Mouse (Mus musculus): Measurements from ENCODE around the gene Kctd12. TPM values are rescaled to one million over a fixed set of nuclear protein-coding genes. Genes with fewer than 3 reads are reported as not detected.

Kctd12 gene
- total RNA-seq, 1 experiment: 2.5 TPM

DNA sequence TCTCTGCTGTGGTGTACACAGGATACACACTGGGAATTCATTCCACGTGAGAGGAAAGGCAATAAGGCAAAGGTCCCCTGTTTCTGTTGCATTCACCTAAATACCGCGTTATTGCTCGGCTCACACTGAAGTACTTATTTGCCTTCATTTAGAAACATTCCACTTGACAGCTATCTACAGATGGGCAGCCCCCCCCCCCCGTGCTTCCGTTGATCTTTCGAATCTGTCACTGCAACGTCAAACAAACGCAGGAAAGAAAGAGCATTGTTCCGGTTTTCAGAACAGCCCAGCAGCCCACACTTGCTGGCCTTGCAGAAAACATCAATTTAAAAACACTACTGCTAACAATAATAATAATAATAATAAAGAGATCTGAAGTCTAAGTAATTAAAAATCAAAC lies 2.6 kb downstream of the Kctd12 start:
- TF ChIP-seq HCFC1 (IDR thresholded peaks at IDR 0.05; ENCODE audit: borderline replicate concordance, insufficient read depth, low read length) (no peak), ZC3H11A (IDR thresholded peaks at IDR 0.05; ENCODE audit: borderline replicate concordance, low read depth, low read length) (no peak), MAFK (IDR thresholded peaks at IDR 0.05; ENCODE audit: insufficient read depth, low read depth, low read length) (no peak), ZNF384 (IDR thresholded peaks at IDR 0.05; ENCODE audit: low read depth, low read length) (no peak), CHD2 (IDR thresholded peaks at IDR 0.05; ENCODE audit: low read depth, low read length) (no peak)
- Histone ChIP-seq H3K27ac (ENCODE audit: insufficient read depth, low read depth, low read length, poor library complexity, severe bottlenecking) (no peak overlapping the region), H3K4me3 (ENCODE audit: insufficient read depth in 1 of 2, low read depth in 1 of 2, low read length in 2 of 2, poor library complexity in 1 of 2, severe bottlenecking in 1 of 2) (no peak overlapping the region), H3K9ac (ENCODE audit: insufficient read depth, low read depth, low read length, poor library complexity, severe bottlenecking) (no peak overlapping the region), H3K9me3 (ENCODE audit: control insufficient read depth, insufficient read depth, low read depth, low read length) (no peaks in the 10 kb centered on the region), H3K36me3 (ENCODE audit: control insufficient read depth, insufficient read depth, low read length, poor library complexity, severe bottlenecking) (no peaks in the 10 kb centered on the region), H3K4me1 (ENCODE audit: control insufficient read depth in 2 of 2, insufficient read depth in 2 of 2, low read length in 2 of 2, poor library complexity in 1 of 2) (peaks cover 0 to 2% of the 10 kb centered on the region in 2 experiments; a peak in 2 of 4 replicates)
- no peak for DNase-seq (ENCODE audit: low read depth, low spot score)
- in situ Hi-C loops (cut with MboI; ENCODE audit: low sequenced_read_pairs in 2 of 2, unreplicated experiment in 2 of 2): no loop called here

- DNase-seq (ENCODE audit: low read depth, low spot score): no peak
- Histone ChIP-seq H3K4me3 (ENCODE audit: insufficient read depth in 1 of 2, low read depth in 1 of 2, low read length in 2 of 2, poor library complexity in 1 of 2, severe bottlenecking in 1 of 2) (no peak overlapping the region), H3K9ac (ENCODE audit: insufficient read depth, low read depth, low read length, poor library complexity, severe bottlenecking) (no peak overlapping the region), H3K27ac (ENCODE audit: insufficient read depth, low read depth, low read length, poor library complexity, severe bottlenecking) (no peak overlapping the region), H3K36me3 (ENCODE audit: control insufficient read depth, insufficient read depth, low read length, poor library complexity, severe bottlenecking) (no peaks in the 10 kb centered on the region), H3K9me3 (ENCODE audit: control insufficient read depth, insufficient read depth, low read depth, low read length) (no peaks in the 10 kb centered on the region), H3K4me1 (ENCODE audit: control insufficient read depth in 2 of 2, insufficient read depth in 2 of 2, low read length in 2 of 2, poor library complexity in 1 of 2) (no peaks in the 10 kb centered on the region)
- TF ChIP-seq MAFK (IDR thresholded peaks at IDR 0.05; ENCODE audit: insufficient read depth, low read depth, low read length) (no peak), ZC3H11A (IDR thresholded peaks at IDR 0.05; ENCODE audit: borderline replicate concordance, low read depth, low read length) (no peak), CHD2 (IDR thresholded peaks at IDR 0.05; ENCODE audit: low read depth, low read length) (no peak)
- in situ Hi-C loops (cut with MboI; ENCODE audit: low sequenced_read_pairs in 2 of 2, unreplicated experiment in 2 of 2): no loop called here
Observed at GRCm38 (mm10) chr14:102975865-102976264, 6.6 kb downstream of the Kctd12 start.

DNA sequence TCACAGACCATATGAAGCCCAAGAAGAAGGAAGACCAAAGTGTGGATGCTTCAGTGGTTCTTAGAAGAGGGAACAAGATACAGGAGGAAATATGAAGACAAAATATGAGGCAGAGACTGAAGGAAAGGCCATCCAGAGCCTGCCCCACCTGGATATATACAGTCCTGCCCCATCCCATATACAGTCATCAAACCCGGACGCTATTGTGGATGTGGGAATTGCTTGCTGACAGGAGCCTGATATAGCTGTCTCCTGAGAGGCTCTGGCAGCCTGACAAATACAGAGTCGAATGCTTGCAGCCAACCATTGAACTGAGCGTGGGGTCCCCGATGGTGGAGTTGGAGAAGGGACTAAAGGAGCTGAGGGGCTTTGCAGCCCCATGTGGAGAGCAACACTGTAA lies 13.6 kb downstream of the Kctd12 start:
- Histone ChIP-seq H3K27ac (ENCODE audit: insufficient read depth, low read depth, low read length, poor library complexity, severe bottlenecking) (no peak overlapping the region), H3K9ac (ENCODE audit: insufficient read depth, low read depth, low read length, poor library complexity, severe bottlenecking) (no peak overlapping the region), H3K9me3 (ENCODE audit: control insufficient read depth, insufficient read depth, low read depth, low read length) (no peaks in the 10 kb centered on the region), H3K4me3 (ENCODE audit: insufficient read depth in 1 of 2, low read depth in 1 of 2, low read length in 2 of 2, poor library complexity in 1 of 2, severe bottlenecking in 1 of 2) (no peak overlapping the region), H3K36me3 (ENCODE audit: control insufficient read depth, insufficient read depth, low read length, poor library complexity, severe bottlenecking) (no peaks in the 10 kb centered on the region), H3K4me1 (ENCODE audit: control insufficient read depth in 2 of 2, insufficient read depth in 2 of 2, low read length in 2 of 2, poor library complexity in 1 of 2) (no peaks in the 10 kb centered on the region)
- DNase-seq (ENCODE audit: low read depth, low spot score): no peak
- in situ Hi-C loops (cut with MboI; ENCODE audit: low sequenced_read_pairs in 2 of 2, unreplicated experiment in 2 of 2): no loop called here
- TF ChIP-seq ZNF384 (IDR thresholded peaks at IDR 0.05; ENCODE audit: low read depth, low read length): no peak
- TF ChIP-seq HCFC1 (IDR thresholded peaks at IDR 0.05; ENCODE audit: borderline replicate concordance, insufficient read depth, low read length): no peak
- no peak for TF ChIP-seq ZC3H11A (IDR thresholded peaks at IDR 0.05; ENCODE audit: borderline replicate concordance, low read depth, low read length)
- TF ChIP-seq MAFK (IDR thresholded peaks at IDR 0.05; ENCODE audit: insufficient read depth, low read depth, low read length): no peak
- TF ChIP-seq CHD2 (IDR thresholded peaks at IDR 0.05; ENCODE audit: low read depth, low read length): no peak

- in situ Hi-C loops (cut with MboI; ENCODE audit: low sequenced_read_pairs in 2 of 2, unreplicated experiment in 2 of 2): no loop called here
- H3K9me3 ChIP-seq (ENCODE audit: control insufficient read depth, insufficient read depth, low read depth, low read length): no peaks in the 10 kb centered on the region
- H3K4me3 ChIP-seq (ENCODE audit: insufficient read depth in 1 of 2, low read depth in 1 of 2, low read length in 2 of 2, poor library complexity in 1 of 2, severe bottlenecking in 1 of 2): no peak overlapping the region
- H3K36me3 ChIP-seq (ENCODE audit: control insufficient read depth, insufficient read depth, low read length, poor library complexity, severe bottlenecking): no peaks in the 10 kb centered on the region
- no peaks in the 10 kb centered on the region for H3K4me1 ChIP-seq (ENCODE audit: control insufficient read depth in 2 of 2, insufficient read depth in 2 of 2, low read length in 2 of 2, poor library complexity in 1 of 2)
- no peak overlapping the region for H3K27ac ChIP-seq (ENCODE audit: insufficient read depth, low read depth, low read length, poor library complexity, severe bottlenecking)
- no peak overlapping the region for H3K9ac ChIP-seq (ENCODE audit: insufficient read depth, low read depth, low read length, poor library complexity, severe bottlenecking)
- TF ChIP-seq ZNF384 (IDR thresholded peaks at IDR 0.05; ENCODE audit: low read depth, low read length) (no peak), MAFK (IDR thresholded peaks at IDR 0.05; ENCODE audit: insufficient read depth, low read depth, low read length) (no peak), CHD2 (IDR thresholded peaks at IDR 0.05; ENCODE audit: low read depth, low read length) (no peak), ZC3H11A (IDR thresholded peaks at IDR 0.05; ENCODE audit: borderline replicate concordance, low read depth, low read length) (no peak), HCFC1 (IDR thresholded peaks at IDR 0.05; ENCODE audit: borderline replicate concordance, insufficient read depth, low read length) (no peak)
- DNase-seq (ENCODE audit: low read depth, low spot score): no peak
Observed at GRCm38 (mm10) chr14:102966241-102966640, 16.2 kb downstream of the Kctd12 start.

GRCm38 (mm10) chr14:102965841-102966240 lies 16.6 kb downstream of the Kctd12 start:
- no peaks in the 10 kb centered on the region for H3K4me1 ChIP-seq (ENCODE audit: control insufficient read depth in 2 of 2, insufficient read depth in 2 of 2, low read length in 2 of 2, poor library complexity in 1 of 2)
- in situ Hi-C loops (cut with MboI; ENCODE audit: low sequenced_read_pairs in 2 of 2, unreplicated experiment in 2 of 2): no loop called here
- no peak for DNase-seq (ENCODE audit: low read depth, low spot score)
- TF ChIP-seq ZNF384 (IDR thresholded peaks at IDR 0.05; ENCODE audit: low read depth, low read length): no peak
- TF ChIP-seq ZC3H11A (IDR thresholded peaks at IDR 0.05; ENCODE audit: borderline replicate concordance, low read depth, low read length): no peak
- no peak for TF ChIP-seq CHD2 (IDR thresholded peaks at IDR 0.05; ENCODE audit: low read depth, low read length)
- TF ChIP-seq HCFC1 (IDR thresholded peaks at IDR 0.05; ENCODE audit: borderline replicate concordance, insufficient read depth, low read length): no peak
- TF ChIP-seq MAFK (IDR thresholded peaks at IDR 0.05; ENCODE audit: insufficient read depth, low read depth, low read length): no peak
- H3K9ac ChIP-seq (ENCODE audit: insufficient read depth, low read depth, low read length, poor library complexity, severe bottlenecking): no peak overlapping the region
- H3K27ac ChIP-seq (ENCODE audit: insufficient read depth, low read depth, low read length, poor library complexity, severe bottlenecking): no peak overlapping the region
- no peaks in the 10 kb centered on the region for H3K36me3 ChIP-seq (ENCODE audit: control insufficient read depth, insufficient read depth, low read length, poor library complexity, severe bottlenecking)
- H3K4me3 ChIP-seq (ENCODE audit: insufficient read depth in 1 of 2, low read depth in 1 of 2, low read length in 2 of 2, poor library complexity in 1 of 2, severe bottlenecking in 1 of 2): no peak overlapping the region
- no peaks in the 10 kb centered on the region for H3K9me3 ChIP-seq (ENCODE audit: control insufficient read depth, insufficient read depth, low read depth, low read length)

All from ES-E14 (cell line).